Mouse (Mus musculus) limb, embryonic 11.5 days (tissue): ENCODE measurements around the gene Nhsl2. TPM values are rescaled to one million over a fixed set of nuclear protein-coding genes. Genes with fewer than 3 reads are reported as not detected.
"Not testable (repeated sequence)": the region's sequence is repeated elsewhere in the genome, so short reads cannot be mapped to it uniquely, and the experiment has no call there.

Experiments used
- ATAC-seq: fragments of 200-750 bp; cut with Nextera tagmentation; 2 replicates; pipeline ENCODE4 v1.8.0; 2017; ENCODE audit warnings: low read depth; ENCODE audit not compliant: insufficient number of reproducible peaks, low FRiP score, low TSS enrichment
- DNase-seq: peaks from one replicate; pipeline ENCODE4 v3.0.0-alpha.2; 2015; ENCODE audit warnings: low spot score
- H3K27ac ChIP-seq: fragments of 300-500 bp; sonication (generic); replicated peaks from 2 replicates; pipeline ENCODE4 v1.5.1; 2014; ENCODE audit warnings: low read depth, mild to moderate bottlenecking, low read length
- H3K27me3 ChIP-seq: fragments of 300-500 bp; sonication (generic); 2 replicates; pipeline ENCODE4 v1.6.1; 2014; ENCODE audit warnings: mild to moderate bottlenecking, low read length, mixed read lengths; ENCODE audit not compliant: control insufficient read depth, insufficient read depth
- H3K36me3 ChIP-seq: fragments of 300-500 bp; sonication (generic); 2 replicates; pipeline ENCODE4 v1.6.1; 2014; ENCODE audit warnings: mild to moderate bottlenecking, low read length, moderate library complexity, mixed read lengths; ENCODE audit not compliant: control insufficient read depth, insufficient read depth
- H3K4me1 ChIP-seq: fragments of 300-500 bp; sonication (generic); 2 replicates; pipeline ENCODE4 v1.6.1; 2014; ENCODE audit warnings: low read length, mixed read lengths; ENCODE audit not compliant: control insufficient read depth, insufficient read depth
- H3K4me2 ChIP-seq: fragments of 300-500 bp; sonication (generic); 2 replicates; pipeline ENCODE4 v1.6.1; 2014; ENCODE audit warnings: low read depth, mild to moderate bottlenecking, moderate library complexity; ENCODE audit not compliant: severe bottlenecking
- H3K4me3 ChIP-seq: fragments of 300-500 bp; sonication (generic); 2 replicates; pipeline ENCODE4 v1.5.1; 2014; ENCODE audit warnings: low read depth, low read length
- H3K9ac ChIP-seq: fragments of 300-500 bp; sonication (generic); 2 replicates; pipeline ENCODE4 v1.6.1; 2014; ENCODE audit warnings: mild to moderate bottlenecking, low read length
- H3K9me3 ChIP-seq: fragments of 300-500 bp; sonication (generic); 2 replicates; pipeline ENCODE4 v1.6.1; 2016; ENCODE audit warnings: low read length; ENCODE audit not compliant: control insufficient read depth
- WGBS: fragments of 180-500 bp; shearing (Covaris S2); extraction: QIAGEN DNeasy Blood & Tissue Kit; methylation state at CpG from one replicate; pipeline ENCODE4 v1.1.7; 2014; 5-methylcytosine and 5-hydroxymethylcytosine counted together
- polyA plus RNA-seq: library from polyadenylated mRNA; unstranded; fragments of >200 nt; fragmentation: Nextera tagmentation; extraction: Ambion mirVana; gene quantifications from 2 replicates; pipeline ENCODE4 v1.2.1, GENCODE M21; 2014

Gene Nhsl2
- 18.3 and 23.2 TPM in 2 replicates for polyA plus RNA-seq

DNA sequence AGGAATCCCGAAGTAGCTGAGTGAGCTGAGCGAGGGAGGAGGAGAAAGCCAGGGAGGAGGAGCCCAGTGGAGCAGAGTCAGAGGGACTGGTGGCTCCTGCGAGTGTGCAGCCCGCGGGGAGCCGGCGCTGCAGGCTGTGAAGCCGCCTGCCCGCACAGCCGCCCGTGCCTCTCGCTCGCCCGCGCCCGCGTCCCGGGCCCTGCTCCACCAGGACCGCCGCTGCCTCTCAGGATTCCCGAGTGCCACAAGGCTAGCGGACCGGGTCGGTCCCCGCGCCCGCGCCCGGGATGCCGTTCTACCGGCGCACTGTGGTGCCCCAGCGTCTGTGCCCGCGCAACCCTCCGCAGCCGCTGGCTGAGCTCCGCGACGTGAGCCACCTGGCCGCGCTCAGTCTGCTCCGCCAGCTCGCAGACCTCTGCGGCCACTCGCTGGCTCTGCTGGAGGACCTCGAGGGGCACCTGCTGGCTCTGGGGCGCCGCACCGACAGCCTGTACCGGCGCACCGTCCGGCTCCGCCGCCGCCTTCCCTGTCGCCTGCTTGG lies at the start of gene Nhsl2:
TSS of gene Nhsl2 (plus strand) at position 105 of the 541 bp plus-strand sequence.
- Histone ChIP-seq H3K4me2 (peak within 1 kb of the TSS; percentile 57), H3K4me1 (0 out of 2 replicates have a peak, but pooled peaks cover 6% of the 10 kb centered on the region), H3K9me3 (no peaks in the 10 kb centered on the region), H3K4me3 (peak within 1 kb of the TSS; percentile 50), H3K27me3 (peaks cover 51% of the 10 kb centered on the region), H3K9ac (peak within 1 kb of the TSS; percentile 65), H3K27ac (no peak within 1 kb of the TSS), H3K36me3 (no peaks in the 10 kb centered on the region)
- DNase-seq (peak; percentile 61), ATAC-seq (peak; percentile 79; the same call in 1 of the 2 replicates)
- WGBS: 11% methylated on average over 46 of the region's 58 CpGs

- no peak overlapping the region for H3K4me2 ChIP-seq
- no peak for DNase-seq
- WGBS: 32% methylated on average over 2 of the region's 2 CpGs
- no peaks in the 10 kb centered on the region for H3K36me3 ChIP-seq
- H3K27me3 ChIP-seq: 0 out of 2 replicates have a peak, but pooled peaks cover 3% of the 10 kb centered on the region
- H3K9me3 ChIP-seq: no peaks in the 10 kb centered on the region
- no peak overlapping the region for H3K4me3 ChIP-seq
- H3K27ac ChIP-seq: no peak overlapping the region
- no peak for ATAC-seq
- no peaks in the 10 kb centered on the region for H3K4me1 ChIP-seq
- no peak overlapping the region for H3K9ac ChIP-seq
These were observed 43.7 kb upstream of the Nhsl2 start for GRCm38 (mm10) chrX:101805512-101805911.

DNA sequence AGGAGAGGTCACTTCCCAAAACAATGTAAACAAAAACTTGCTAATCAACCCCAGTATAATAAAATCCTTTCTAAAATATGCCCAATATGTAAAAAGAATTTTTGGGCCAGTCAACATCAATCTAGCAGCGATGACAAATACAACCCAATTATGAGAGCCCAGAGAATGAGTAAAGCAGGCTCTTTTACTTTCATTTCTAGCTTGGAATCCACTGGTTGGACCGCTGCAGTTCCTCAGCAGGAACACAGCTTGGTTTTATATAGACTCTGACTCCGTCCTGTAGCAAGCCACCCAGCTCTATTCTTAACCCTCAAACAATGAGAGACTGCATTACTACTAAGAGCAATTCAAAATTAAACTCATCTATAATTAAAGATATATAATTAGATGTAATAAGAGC lies 37.4 kb upstream of the Nhsl2 start:
- Histone ChIP-seq H3K4me1 (no peaks in the 10 kb centered on the region), H3K9ac (no peak overlapping the region), H3K36me3 (no peaks in the 10 kb centered on the region), H3K4me3 (no peak overlapping the region), H3K27ac (no peak overlapping the region), H3K27me3 (0 out of 2 replicates have a peak, but pooled peaks cover 3% of the 10 kb centered on the region), H3K9me3 (no peaks in the 10 kb centered on the region), H3K4me2 (no peak overlapping the region)
- no peak for ATAC-seq
- 65% methylated on average over 3 of the region's 3 CpGs for WGBS
- DNase-seq: no peak

- 0 out of 2 replicates have a peak, but pooled peaks cover 2% of the 10 kb centered on the region for H3K27me3 ChIP-seq
- H3K9me3 ChIP-seq: no peaks in the 10 kb centered on the region
- no peak overlapping the region for H3K4me3 ChIP-seq
- no peak overlapping the region for H3K9ac ChIP-seq
- DNase-seq (peak; percentile 26), ATAC-seq (no peak)
- H3K4me2 ChIP-seq: no peak overlapping the region
- no peaks in the 10 kb centered on the region for H3K36me3 ChIP-seq
- no peak overlapping the region for H3K27ac ChIP-seq
- no peaks in the 10 kb centered on the region for H3K4me1 ChIP-seq
- 55% methylated on average over 1 of the region's 1 CpGs for WGBS
These were observed 30.0 kb upstream of the Nhsl2 start for GRCm38 (mm10) chrX:101819163-101819562.

DNA sequence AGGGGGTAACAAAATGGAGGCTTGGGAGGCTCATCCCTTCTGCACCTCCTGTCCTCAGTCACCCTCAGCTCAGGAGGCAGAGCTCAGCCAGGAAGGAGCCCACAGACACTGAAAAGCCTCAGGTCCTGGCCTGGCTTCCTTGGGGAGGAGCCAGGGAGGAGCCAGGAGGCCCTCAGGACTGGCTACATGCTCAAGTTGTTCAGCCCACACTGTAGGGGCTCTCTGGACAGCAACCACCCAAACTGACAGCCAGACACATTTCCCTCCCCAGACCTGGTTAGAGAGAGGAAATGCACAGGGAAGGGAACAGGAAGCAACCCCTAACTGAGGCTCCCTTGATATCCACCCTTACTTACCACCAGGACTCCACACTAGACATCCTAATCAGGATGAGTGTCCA lies 29.2 kb upstream of the Nhsl2 start:
- not testable (repeated sequence) for H3K36me3 ChIP-seq, H3K4me1 ChIP-seq, H3K4me3 ChIP-seq, DNase-seq, H3K4me2 ChIP-seq, H3K27ac ChIP-seq, H3K9me3 ChIP-seq, ATAC-seq, H3K9ac ChIP-seq, H3K27me3 ChIP-seq

- DNase-seq: peak; percentile 33
- H3K4me1 ChIP-seq: 0 out of 2 replicates have a peak, but pooled peaks cover 6% of the 10 kb centered on the region
- no peak overlapping the region for H3K9ac ChIP-seq
- H3K9me3 ChIP-seq: no peaks in the 10 kb centered on the region
- peak; percentile 51; the same call in 1 of the 2 replicates for ATAC-seq
- H3K27me3 ChIP-seq: peaks cover 49% of the 10 kb centered on the region
- 38% methylated on average over 5 of the region's 5 CpGs for WGBS
- no peak overlapping the region for H3K4me3 ChIP-seq
- no peak overlapping the region for H3K27ac ChIP-seq
- H3K4me2 ChIP-seq: no peak overlapping the region
- H3K36me3 ChIP-seq: no peaks in the 10 kb centered on the region
These were observed 1.9 kb upstream of the Nhsl2 start for GRCm38 (mm10) chrX:101847191-101847795.

DNA sequence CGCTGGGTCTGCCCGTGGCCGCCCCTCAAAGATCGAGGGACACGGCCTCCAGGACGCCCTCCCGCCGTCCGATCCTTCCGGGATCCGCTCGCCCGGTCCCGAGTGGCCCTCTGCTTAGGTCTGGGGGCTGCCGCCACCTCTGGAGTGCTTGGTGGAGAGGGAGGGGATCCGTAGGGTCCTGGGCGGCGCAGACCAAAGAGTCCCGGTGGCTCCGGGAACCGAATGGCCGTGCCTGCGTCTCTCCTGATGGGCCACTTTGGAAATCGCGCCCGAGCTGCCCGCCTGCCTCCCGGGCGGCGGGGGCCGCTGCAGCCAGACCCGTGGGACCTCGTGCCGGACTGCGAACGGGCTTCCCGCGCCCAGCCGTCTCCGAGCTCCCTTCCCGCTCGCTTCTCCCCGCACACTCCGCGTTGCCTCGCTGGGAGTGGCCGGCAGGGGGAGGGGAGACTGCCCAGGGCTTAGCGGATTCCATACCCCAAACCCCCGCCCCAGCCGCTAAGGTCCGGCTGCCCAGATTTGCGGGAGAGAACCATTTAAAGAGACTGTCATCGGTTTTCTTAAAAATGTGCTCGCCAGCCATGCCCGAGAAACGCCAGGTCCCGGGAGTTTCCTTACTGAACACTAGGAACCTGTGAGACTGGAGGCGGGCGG lies 841 bp downstream of the Nhsl2 start:
- 25% methylated on average over 39 of the region's 59 CpGs for WGBS
- H3K27ac ChIP-seq: no peak overlapping the region
- ATAC-seq (0 out of 2 replicates have a peak, but pooled peaks have one; percentile 41), DNase-seq (peak; percentile 76)
- peak overlapping the region; percentile 57 for H3K4me2 ChIP-seq
- peak overlapping the region; percentile 50 for H3K4me3 ChIP-seq
- no peaks in the 10 kb centered on the region for H3K36me3 ChIP-seq
- no peaks in the 10 kb centered on the region for H3K9me3 ChIP-seq
- H3K9ac ChIP-seq: peak overlapping the region; percentile 65
- 0 out of 2 replicates have a peak, but pooled peaks cover 6% of the 10 kb centered on the region for H3K4me1 ChIP-seq
- peaks cover 53% of the 10 kb centered on the region for H3K27me3 ChIP-seq

DNA sequence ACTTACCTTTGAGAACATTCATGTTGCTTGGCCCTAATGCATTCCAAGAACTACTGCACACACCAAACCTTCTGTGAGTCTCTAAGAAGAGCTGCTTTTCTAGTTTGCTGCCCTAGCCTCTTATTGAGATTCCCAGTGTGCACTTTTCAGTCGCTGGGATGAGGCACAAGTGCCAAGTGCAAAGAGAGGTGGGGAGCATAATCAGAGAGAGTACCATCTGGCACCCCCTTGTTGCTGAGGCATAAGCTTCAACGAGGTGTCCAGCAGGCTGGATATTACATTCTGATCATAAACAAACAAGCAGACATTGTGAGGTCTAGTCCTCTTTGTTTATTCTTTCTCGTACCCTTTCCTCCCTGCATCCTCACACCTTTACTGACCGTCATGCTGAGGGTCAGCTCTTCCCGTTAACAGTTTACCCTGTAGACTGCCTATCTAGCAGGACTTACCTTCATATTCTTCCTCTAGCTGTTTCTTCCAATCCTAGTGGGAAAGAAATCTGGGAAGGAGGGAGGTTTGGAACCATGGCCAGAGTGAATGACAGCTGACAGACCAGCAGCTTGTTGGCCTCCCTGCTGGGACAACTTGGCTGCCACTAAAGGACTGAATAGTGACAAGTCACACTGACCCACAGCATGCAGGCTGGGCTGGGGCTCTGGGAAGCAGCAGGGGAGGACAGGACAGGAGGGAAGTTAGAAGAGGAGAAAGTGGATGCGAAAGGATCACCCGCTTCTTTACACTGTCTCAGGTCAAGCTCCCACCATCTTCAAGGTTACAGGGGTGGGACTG lies 2.6 kb downstream of the Nhsl2 start:
- Histone ChIP-seq H3K4me1 (0 out of 2 replicates have a peak, but pooled peaks cover 2% of the 10 kb centered on the region), H3K27ac (no peak overlapping the region), H3K27me3 (peaks cover 49% of the 10 kb centered on the region), H3K4me2 (no peak overlapping the region), H3K9me3 (no peaks in the 10 kb centered on the region), H3K36me3 (no peaks in the 10 kb centered on the region), H3K4me3 (no peak overlapping the region), H3K9ac (no peak overlapping the region)
- DNase-seq (no peak), ATAC-seq (no peak)
- 54% methylated on average over 7 of the region's 7 CpGs for WGBS
